Comparison of ENCODE assay signal across 18 mouse cellular contexts in genomic region chr15:98644406-98644805, GRCm38 (mm10). TPM values are rescaled to one million over a fixed set of nuclear protein-coding genes. Genes with fewer than 3 reads are reported as not detected.
"Had no signal": no experiment of that assay in that cellular context is flagged by ENCODE, and none has a peak within 500 bp of the region (broad histone marks: within the 10 kb centered on the region; RNA-seq: fewer than 3 reads in every experiment).

No protein-coding gene starts in this region.

- H3K9me3 ChIP-seq: kidney, embryonic 15.5 days; limb, embryonic 10.5 days; liver, embryonic 12.5 days; lung, embryonic 15.5 days; megakaryocyte, embryonic 14.5 days; neural tube, embryonic 13.5 days had no signal

- H3K4me3 ChIP-seq: kidney, embryonic 15.5 days; limb, embryonic 10.5 days; liver, embryonic 12.5 days; lung, embryonic 15.5 days; megakaryocyte, embryonic 14.5 days; neural tube, embryonic 13.5 days had no signal

- H3K27me3 ChIP-seq: kidney, embryonic 15.5 days; lung, embryonic 15.5 days; neural tube, embryonic 13.5 days had no signal

- H3K4me1 ChIP-seq: liver, embryonic 12.5 days; lung, embryonic 15.5 days; neural tube, embryonic 13.5 days had no signal

- ATAC-seq: liver, embryonic 12.5 days had no signal

- H3K27ac ChIP-seq: kidney, embryonic 15.5 days; limb, embryonic 10.5 days; liver, embryonic 12.5 days; lung, embryonic 15.5 days; macrophage; neural tube, embryonic 13.5 days had no signal

- H3K4me2 ChIP-seq: kidney, embryonic 15.5 days; liver, embryonic 12.5 days; lung, embryonic 15.5 days; midbrain, embryonic 11.5 days; neural tube, embryonic 13.5 days had no signal

- H3K9ac ChIP-seq: kidney, embryonic 15.5 days; liver, embryonic 12.5 days; liver, postnatal 0 days; lung, embryonic 15.5 days; neural tube, embryonic 13.5 days had no signal

- DNase-seq: kidney, adult 2 months; kidney, postnatal 25 days; liver, postnatal 0 days; lung, postnatal 14 days; retina, postnatal 1 day; right cerebral cortex, postnatal 4 days; spleen, adult 18-20 months; thymus, adult 18-20 months; thymus, postnatal 25 days had no signal

RNA-seq across cellular contexts. Expression of gene Adcy6, which starts 34.5 kb away (rescaled TPM):
- total RNA-seq: monocyte, adult 5-6 weeks had no signal
